Mouse (Mus musculus) limb, embryonic 11.5 days (tissue): Measurements from ENCODE around the gene Gm6993. TPM values are rescaled to one million over a fixed set of nuclear protein-coding genes. Genes with fewer than 3 reads are reported as not detected.

Experiments used
- ATAC-seq: fragments of 200-750 bp; cut with Nextera tagmentation; 2 replicates; pipeline ENCODE4 v1.8.0; 2017; ENCODE audit warnings: low read depth; ENCODE audit not compliant: insufficient number of reproducible peaks, low FRiP score, low TSS enrichment
- DNase-seq: peaks from one replicate; pipeline ENCODE4 v3.0.0-alpha.2; 2015; ENCODE audit warnings: low spot score
- H3K27ac ChIP-seq: fragments of 300-500 bp; sonication (generic); replicated peaks from 2 replicates; pipeline ENCODE4 v1.5.1; 2014; ENCODE audit warnings: low read depth, mild to moderate bottlenecking, low read length
- H3K27me3 ChIP-seq: fragments of 300-500 bp; sonication (generic); 2 replicates; pipeline ENCODE4 v1.6.1; 2014; ENCODE audit warnings: mild to moderate bottlenecking, low read length, mixed read lengths; ENCODE audit not compliant: control insufficient read depth, insufficient read depth
- H3K36me3 ChIP-seq: fragments of 300-500 bp; sonication (generic); 2 replicates; pipeline ENCODE4 v1.6.1; 2014; ENCODE audit warnings: mild to moderate bottlenecking, low read length, moderate library complexity, mixed read lengths; ENCODE audit not compliant: control insufficient read depth, insufficient read depth
- H3K4me1 ChIP-seq: fragments of 300-500 bp; sonication (generic); 2 replicates; pipeline ENCODE4 v1.6.1; 2014; ENCODE audit warnings: low read length, mixed read lengths; ENCODE audit not compliant: control insufficient read depth, insufficient read depth
- H3K4me2 ChIP-seq: fragments of 300-500 bp; sonication (generic); 2 replicates; pipeline ENCODE4 v1.6.1; 2014; ENCODE audit warnings: low read depth, mild to moderate bottlenecking, moderate library complexity; ENCODE audit not compliant: severe bottlenecking
- H3K4me3 ChIP-seq: fragments of 300-500 bp; sonication (generic); 2 replicates; pipeline ENCODE4 v1.5.1; 2014; ENCODE audit warnings: low read depth, low read length
- H3K9ac ChIP-seq: fragments of 300-500 bp; sonication (generic); 2 replicates; pipeline ENCODE4 v1.6.1; 2014; ENCODE audit warnings: mild to moderate bottlenecking, low read length
- H3K9me3 ChIP-seq: fragments of 300-500 bp; sonication (generic); 2 replicates; pipeline ENCODE4 v1.6.1; 2016; ENCODE audit warnings: low read length; ENCODE audit not compliant: control insufficient read depth
- WGBS: fragments of 180-500 bp; shearing (Covaris S2); extraction: QIAGEN DNeasy Blood & Tissue Kit; methylation state at CpG from one replicate; pipeline ENCODE4 v1.1.7; 2014; 5-methylcytosine and 5-hydroxymethylcytosine counted together
- polyA plus RNA-seq: library from polyadenylated mRNA; unstranded; fragments of >200 nt; fragmentation: Nextera tagmentation; extraction: Ambion mirVana; gene quantifications from 2 replicates; pipeline ENCODE4 v1.2.1, GENCODE M21; 2014

Gm6993 gene
- polyA plus RNA-seq, 1 experiment from 2014 or later, result not detected

DNA sequence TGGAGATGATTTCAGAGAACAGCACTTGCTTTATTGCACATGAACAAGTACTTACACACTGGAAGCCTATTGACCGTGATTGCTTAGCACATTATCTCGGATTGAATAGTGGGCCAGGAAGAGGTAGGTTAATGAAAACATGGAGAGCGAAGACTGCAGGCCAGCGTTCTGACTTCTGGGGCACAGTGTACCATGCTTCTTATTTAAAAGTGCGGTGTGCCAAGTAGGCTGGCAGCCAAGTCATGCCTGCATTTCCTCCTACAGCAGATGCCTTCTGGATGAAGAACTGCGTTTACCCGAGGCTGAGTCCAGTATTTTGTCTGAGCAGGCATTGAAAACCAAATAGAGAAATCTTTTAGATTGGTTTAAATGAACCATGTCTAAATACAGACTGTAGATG is 27.0 kb upstream of the Gm6993 start:
- Histone ChIP-seq H3K9ac (no peak overlapping the region), H3K4me3 (no peak overlapping the region), H3K9me3 (no peaks in the 10 kb centered on the region), H3K27ac (no peak overlapping the region), H3K4me2 (no peak overlapping the region), H3K4me1 (no peaks in the 10 kb centered on the region), H3K36me3 (no peaks in the 10 kb centered on the region), H3K27me3 (no peaks in the 10 kb centered on the region)
- ATAC-seq (no peak), DNase-seq (no peak)
- WGBS, result 91% methylated on average over 7 of the region's 7 CpGs

- no peaks in the 10 kb centered on the region for H3K4me1 ChIP-seq
- no peak overlapping the region for H3K4me2 ChIP-seq
- no peak for DNase-seq
- no peaks in the 10 kb centered on the region for H3K9me3 ChIP-seq
- 79% methylated on average over 6 of the region's 6 CpGs for WGBS
- no peaks in the 10 kb centered on the region for H3K27me3 ChIP-seq
- H3K27ac ChIP-seq, result no peak overlapping the region
- 0 out of 2 replicates have a peak, but pooled peaks have one; percentile 31 for ATAC-seq
- no peaks in the 10 kb centered on the region for H3K36me3 ChIP-seq
- H3K9ac ChIP-seq, result no peak overlapping the region
- H3K4me3 ChIP-seq, result no peak overlapping the region
Measured at GRCm38 (mm10) chr12:31215003-31215402, 25.6 kb upstream of the Gm6993 start.

DNA sequence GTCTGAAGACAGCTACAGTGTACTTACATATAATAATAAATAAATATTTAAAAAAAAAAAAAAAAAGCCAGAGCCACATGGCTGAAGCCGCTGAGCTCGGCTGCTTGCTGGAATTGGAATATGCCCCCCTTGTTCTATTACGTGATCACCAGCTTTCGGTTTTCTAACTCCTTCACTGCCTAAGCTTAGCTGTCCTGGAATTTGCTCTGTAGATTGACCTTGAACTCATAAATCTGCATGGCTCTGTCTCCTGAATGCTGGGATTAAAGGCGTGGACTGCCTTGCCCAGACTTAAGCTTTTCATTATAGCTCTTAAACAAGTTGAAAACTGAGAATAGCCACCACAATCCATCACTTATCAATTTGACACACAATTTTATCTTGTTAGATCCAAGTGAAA is 23.3 kb upstream of the Gm6993 start:
- DNase-seq, result no peak
- Histone ChIP-seq H3K4me3 (no peak overlapping the region), H3K4me2 (no peak overlapping the region), H3K4me1 (no peaks in the 10 kb centered on the region), H3K27ac (no peak overlapping the region), H3K9me3 (no peaks in the 10 kb centered on the region), H3K27me3 (no peaks in the 10 kb centered on the region), H3K9ac (no peak overlapping the region), H3K36me3 (no peaks in the 10 kb centered on the region)
- 46% methylated on average over 5 of the region's 5 CpGs for WGBS
- ATAC-seq, result no peak

DNA sequence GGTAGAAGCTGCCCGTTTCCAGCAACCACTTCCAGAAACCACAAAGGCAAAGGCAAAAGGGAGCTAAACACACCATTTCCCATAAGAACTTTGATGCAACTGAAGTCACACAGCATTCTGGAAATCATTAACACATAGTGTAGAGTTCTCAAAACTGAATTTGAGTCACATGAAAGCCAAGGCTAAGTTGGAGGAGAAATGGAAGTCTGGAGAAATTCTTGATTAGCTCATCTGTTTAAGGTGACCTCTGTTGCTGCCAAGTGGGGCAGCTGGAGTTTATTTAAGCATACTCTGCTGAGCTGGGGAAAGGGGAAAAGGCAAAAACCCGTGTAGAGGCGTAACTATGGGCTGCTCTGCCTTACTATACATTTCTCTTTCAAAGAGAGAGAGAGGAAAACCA is 21.8 kb upstream of the Gm6993 start:
- Histone ChIP-seq H3K27ac (no peak overlapping the region), H3K4me2 (no peak overlapping the region), H3K4me1 (no peaks in the 10 kb centered on the region), H3K9ac (no peak overlapping the region), H3K9me3 (no peaks in the 10 kb centered on the region), H3K36me3 (no peaks in the 10 kb centered on the region), H3K4me3 (no peak overlapping the region), H3K27me3 (no peaks in the 10 kb centered on the region)
- 46% methylated on average over 3 of the region's 3 CpGs for WGBS
- ATAC-seq, result no peak
- DNase-seq, result no peak

GRCm38 (mm10) chr12:31221522-31221921 is 19.0 kb upstream of the Gm6993 start:
- Histone ChIP-seq H3K27ac (no peak overlapping the region), H3K4me3 (no peak overlapping the region), H3K4me1 (no peaks in the 10 kb centered on the region), H3K36me3 (no peaks in the 10 kb centered on the region), H3K4me2 (no peak overlapping the region), H3K9me3 (no peaks in the 10 kb centered on the region), H3K9ac (no peak overlapping the region), H3K27me3 (no peaks in the 10 kb centered on the region)
- DNase-seq (no peak), ATAC-seq (no peak)
- WGBS, result 88% methylated on average over 6 of the region's 6 CpGs

DNA sequence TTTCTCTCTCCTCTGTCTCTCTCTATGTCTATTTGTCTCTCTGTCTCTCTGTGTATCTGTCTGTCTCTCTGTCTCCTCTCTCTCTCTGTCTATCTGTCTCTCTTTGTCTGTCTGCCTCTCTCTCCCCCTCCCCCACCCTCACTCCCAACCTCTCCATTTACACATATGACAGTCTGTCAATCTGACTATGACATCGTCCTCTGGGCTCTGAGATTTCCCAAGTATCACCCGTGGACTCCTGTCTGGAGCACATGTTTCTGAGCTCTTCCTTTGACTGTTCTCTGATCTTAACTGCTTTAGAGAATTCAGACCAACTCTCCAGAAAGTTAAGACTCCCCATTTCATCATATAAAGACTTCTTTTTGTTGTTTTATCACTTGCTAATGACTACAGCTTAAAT is 18.3 kb upstream of the Gm6993 start:
- DNase-seq, result no peak
- H3K27ac ChIP-seq, result no peak overlapping the region
- no peak overlapping the region for H3K4me2 ChIP-seq
- WGBS, result 53% methylated on average over 2 of the region's 2 CpGs
- H3K9ac ChIP-seq, result no peak overlapping the region
- H3K27me3 ChIP-seq, result no peaks in the 10 kb centered on the region
- no peaks in the 10 kb centered on the region for H3K36me3 ChIP-seq
- no peak for ATAC-seq
- no peaks in the 10 kb centered on the region for H3K9me3 ChIP-seq
- no peaks in the 10 kb centered on the region for H3K4me1 ChIP-seq
- H3K4me3 ChIP-seq, result no peak overlapping the region

- no peak overlapping the region for H3K27ac ChIP-seq
- H3K4me3 ChIP-seq, result no peak overlapping the region
- H3K4me1 ChIP-seq, result no peaks in the 10 kb centered on the region
- H3K4me2 ChIP-seq, result no peak overlapping the region
- 22% methylated on average over 3 of the region's 3 CpGs for WGBS
- ATAC-seq (no peak), DNase-seq (no peak)
- no peak overlapping the region for H3K9ac ChIP-seq
- H3K9me3 ChIP-seq, result no peaks in the 10 kb centered on the region
- no peaks in the 10 kb centered on the region for H3K27me3 ChIP-seq
- no peaks in the 10 kb centered on the region for H3K36me3 ChIP-seq
Measured at GRCm38 (mm10) chr12:31222741-31223140, 17.8 kb upstream of the Gm6993 start.

DNA sequence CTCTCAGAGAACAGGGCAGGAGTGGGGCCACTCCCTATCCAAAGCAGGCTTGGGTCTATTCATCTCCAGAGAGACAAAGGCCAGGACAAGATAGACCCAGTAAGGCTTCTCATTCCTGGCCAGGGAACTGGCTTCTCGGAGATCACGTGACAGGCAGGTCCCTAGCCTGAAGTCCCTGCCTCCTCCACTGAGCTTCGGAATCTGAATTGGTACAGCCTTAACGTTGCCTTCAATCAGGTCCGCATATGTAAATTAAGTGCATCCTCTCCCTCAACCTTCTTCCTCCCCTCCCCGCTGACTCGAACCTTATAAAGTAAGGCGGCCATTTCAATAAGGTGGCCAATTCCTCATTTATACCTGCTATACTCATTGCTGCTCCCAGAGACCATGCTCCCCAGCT is 15.1 kb upstream of the Gm6993 start:
- DNase-seq, result no peak
- Histone ChIP-seq H3K4me2 (no peak overlapping the region), H3K4me3 (no peak overlapping the region), H3K27me3 (no peaks in the 10 kb centered on the region), H3K9ac (no peak overlapping the region), H3K36me3 (no peaks in the 10 kb centered on the region), H3K27ac (no peak overlapping the region), H3K9me3 (no peaks in the 10 kb centered on the region), H3K4me1 (no peaks in the 10 kb centered on the region)
- WGBS, result 51% methylated on average over 8 of the region's 8 CpGs
- no peak for ATAC-seq

DNA sequence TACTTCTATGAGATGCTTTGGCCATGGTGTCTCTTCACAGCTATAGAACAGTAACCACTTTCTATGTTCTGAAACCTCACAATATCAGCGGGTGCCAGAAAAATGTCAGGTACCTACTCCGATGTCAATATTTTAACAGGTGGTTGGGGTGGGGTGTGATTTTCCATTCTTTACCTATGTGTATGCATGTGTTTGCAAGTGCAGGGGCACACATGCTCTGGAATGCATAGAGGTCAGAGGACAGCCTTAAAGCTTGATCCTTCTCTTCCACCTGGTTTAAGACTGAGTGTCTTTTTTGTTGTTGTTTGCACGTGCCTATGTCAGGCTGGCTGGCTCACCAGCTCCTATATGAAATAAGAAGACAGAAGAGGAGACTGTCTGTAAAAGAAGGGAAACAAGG is 13.4 kb upstream of the Gm6993 start:
- Histone ChIP-seq H3K4me3 (no peak overlapping the region), H3K27ac (no peak overlapping the region), H3K4me2 (no peak overlapping the region), H3K4me1 (no peaks in the 10 kb centered on the region), H3K9me3 (no peaks in the 10 kb centered on the region), H3K27me3 (no peaks in the 10 kb centered on the region), H3K9ac (no peak overlapping the region), H3K36me3 (no peaks in the 10 kb centered on the region)
- ATAC-seq, result no peak
- DNase-seq, result no peak
- 92% methylated on average over 3 of the region's 3 CpGs for WGBS
